8 mouse cellular contexts compared by ENCODE assay signal in the genomic region with DNA sequence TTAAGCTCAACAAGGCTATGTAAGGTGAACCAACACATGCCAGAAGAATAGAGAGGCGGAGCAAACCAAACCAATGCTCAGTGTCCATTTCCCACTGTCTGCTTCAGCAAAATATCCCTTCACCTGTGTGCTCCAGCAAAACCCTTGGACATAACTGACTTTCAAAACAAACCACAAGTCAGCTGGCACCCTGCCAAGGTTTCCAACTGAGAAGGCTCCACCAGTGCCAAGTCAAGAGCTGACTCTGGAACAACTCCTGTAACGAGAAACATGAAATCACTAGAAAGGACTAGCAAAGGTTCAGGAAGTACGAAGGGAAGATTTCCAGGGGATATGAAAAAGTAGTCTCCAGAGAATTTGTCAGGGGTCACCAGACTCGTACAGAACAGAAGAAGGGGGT. TPM values are rescaled to one million over a fixed set of nuclear protein-coding genes. Genes with fewer than 3 reads are reported as not detected.
A peak's percentile ranks its signal among the peaks of the same experiment; 100 is the strongest.
DNase-seq lines count a peak whose midpoint lies in the region; ATAC-seq lines count a peak whose summit lies in the region.

No protein-coding gene starts in this region.

- H3K4me2 ChIP-seq in limb, embryonic 11.5 days (ENCODE audit: low read depth, severe bottlenecking), result no peak overlapping the region

- H3K9me3 ChIP-seq in limb, embryonic 11.5 days (ENCODE audit: control insufficient read depth, low read length), result no peaks in the 10 kb centered on the region
- no peaks in the 10 kb centered on the region for H3K9me3 ChIP-seq in limb, embryonic 10.5 days (replicated peaks)

- ATAC-seq in limb, embryonic 11.5 days (ENCODE audit: insufficient number of reproducible peaks, low FRiP score, low TSS enrichment, low read depth), result no peak
- no peak for ATAC-seq in monocyte, adult 5-6 weeks (replicated peaks; ENCODE audit: insufficient number of reproducible peaks, low FRiP score, low TSS enrichment, poor library complexity, severe bottlenecking)

- H3K4me1 ChIP-seq in limb, embryonic 11.5 days (ENCODE audit: control insufficient read depth, insufficient read depth, low read length), result no peaks in the 10 kb centered on the region
- H3K4me1 ChIP-seq in limb, embryonic 10.5 days, result no peaks in the 10 kb centered on the region

- H3K9ac ChIP-seq in limb, embryonic 11.5 days (ENCODE audit: low read length), result no peak overlapping the region

- DNase-seq in limb, embryonic 11.5 days (ENCODE audit: low spot score), result peak; percentile 32
- DNase-seq in limb, embryonic 10.5 days (ENCODE audit: low spot score), result no peak
- DNase-seq in adrenal gland, postnatal 10 days, result peak; percentile 88
- DNase-seq in gastrocnemius, postnatal 10 days, result peak; percentile 81
- peak; percentile 93 for DNase-seq in kidney, postnatal 14 days
- peak; percentile 70 for DNase-seq in skeletal muscle tissue, adult 2 months (ENCODE audit: low read depth, low spot score)
- DNase-seq in embryo, embryonic 10.5 days (ENCODE audit: low spot score), result no peak

- no peak overlapping the region for H3K4me3 ChIP-seq in limb, embryonic 11.5 days (ENCODE audit: low read depth, low read length)
- H3K4me3 ChIP-seq in limb, embryonic 10.5 days, result no peak overlapping the region

- no peak overlapping the region for H3K27ac ChIP-seq in limb, embryonic 11.5 days (replicated peaks; ENCODE audit: low read depth, low read length)
- H3K27ac ChIP-seq in limb, embryonic 10.5 days, result no peak overlapping the region

- 55% methylated on average over 4 of the region's 4 CpGs for WGBS in limb, embryonic 11.5 days
- 75% methylated on average over 4 of the region's 4 CpGs for WGBS in limb, embryonic 10.5 days

- H3K36me3 ChIP-seq in limb, embryonic 11.5 days (ENCODE audit: control insufficient read depth, insufficient read depth, low read length), result peaks cover 2% of the 10 kb centered on the region; the same call in 1 of the 2 replicates
- peaks cover 63% of the 10 kb centered on the region for H3K36me3 ChIP-seq in limb, embryonic 10.5 days

- H3K27me3 ChIP-seq in limb, embryonic 11.5 days (ENCODE audit: control insufficient read depth, insufficient read depth, low read length), result no peaks in the 10 kb centered on the region
- no peaks in the 10 kb centered on the region for H3K27me3 ChIP-seq in limb, embryonic 10.5 days (ENCODE audit: low read depth, poor library complexity, severe bottlenecking)

RNA-seq across cellular contexts. Expression of a gene that starts 4.5 kb away (rescaled TPM):
- polyA plus RNA-seq in limb, embryonic 11.5 days (2014; fragmentation: Nextera tagmentation; extraction: Ambion mirVana), result 0.23 TPM in 1 of 2 replicates, not detected in the other
- 0.35 TPM in 1 of 2 replicates, not detected in the other for polyA plus RNA-seq in limb, embryonic 10.5 days (2016; fragmentation: Nextera tagmentation; extraction: Ambion mirVana)
- 1 to 10 TPM; 5.8 to 6.3 TPM for total RNA-seq in adrenal gland, postnatal 10 days (2021)
- total RNA-seq in gastrocnemius, postnatal 10 days (2021), result 1 to 10 TPM; 1.4 to 1.5 TPM
- 0.39 TPM in 1 of 3 replicates, not detected in the others for total RNA-seq in monocyte, adult 5-6 weeks (2017)

RNA-seq across cellular contexts. Expression of a gene that starts 21.4 kb away (rescaled TPM):
- polyA plus RNA-seq in limb, embryonic 11.5 days (2014; fragmentation: Nextera tagmentation; extraction: Ambion mirVana), result 31.9 and 32.1 TPM in 2 replicates
- polyA plus RNA-seq in limb, embryonic 10.5 days (2016; fragmentation: Nextera tagmentation; extraction: Ambion mirVana), result 34.2 and 34.8 TPM in 2 replicates
- 10 to 100 TPM; 10.1 to 10.3 TPM for total RNA-seq in adrenal gland, postnatal 10 days (2021)
- total RNA-seq in gastrocnemius, postnatal 10 days (2021), result 1 to 10 TPM; 1.7 to 2.6 TPM
- total RNA-seq in monocyte, adult 5-6 weeks (2017), result 29.5 to 34.6 TPM (median 32.6 TPM) in 3 replicates

RNA-seq across cellular contexts. Expression of a gene that starts 38.2 kb away (rescaled TPM):
- polyA plus RNA-seq in limb, embryonic 11.5 days (2014; fragmentation: Nextera tagmentation; extraction: Ambion mirVana), result not detected in 2 replicates
- not detected in 2 replicates for polyA plus RNA-seq in limb, embryonic 10.5 days (2016; fragmentation: Nextera tagmentation; extraction: Ambion mirVana)
- not detected for total RNA-seq in adrenal gland, postnatal 10 days (2021)
- total RNA-seq in gastrocnemius, postnatal 10 days (2021), result not detected
- total RNA-seq in monocyte, adult 5-6 weeks (2017), result 1.6 TPM in 1 of 3 replicates, not detected in the others

Comparison
In these comparisons a context has a peak if more than half of its experiments do, and no peak if none do; other contexts are left out.
1. DNase-seq: peak in limb, embryonic 11.5 days (single experiment), adrenal gland, postnatal 10 days (single experiment), gastrocnemius, postnatal 10 days (single experiment), kidney, postnatal 14 days (single experiment) and skeletal muscle tissue, adult 2 months (single experiment); none in limb, embryonic 10.5 days (single experiment) and embryo, embryonic 10.5 days (single experiment).